Mouse (Mus musculus) midbrain, embryonic 16.5 days (tissue): ENCODE data around the gene Spock1. TPM values are rescaled to one million over a fixed set of nuclear protein-coding genes. Genes with fewer than 3 reads are reported as not detected.

Experiments used
- ATAC-seq: fragments of 200-750 bp; cut with Nextera tagmentation; 2 replicates; pipeline ENCODE4 v1.8.0; 2017; ENCODE audit warnings: moderate TSS enrichment
- H3K27ac ChIP-seq: fragments of 300-500 bp; sonication (generic); 2 replicates; pipeline ENCODE4 v1.5.1; 2014; ENCODE audit warnings: mild to moderate bottlenecking, low read length, mixed read lengths
- H3K27me3 ChIP-seq: fragments of 300-500 bp; sonication (generic); 2 replicates; pipeline ENCODE4 v1.6.1; 2014; ENCODE audit warnings: low read depth, low read length, mixed read lengths; ENCODE audit not compliant: control insufficient read depth, insufficient read depth
- H3K36me3 ChIP-seq: fragments of 300-500 bp; sonication (generic); 2 replicates; pipeline ENCODE4 v1.6.1; 2014; ENCODE audit warnings: mild to moderate bottlenecking, low read length, moderate library complexity, mixed read lengths; ENCODE audit not compliant: control insufficient read depth, insufficient read depth
- H3K4me1 ChIP-seq: fragments of 300-500 bp; sonication (generic); 2 replicates; pipeline ENCODE4 v1.6.1; 2014; ENCODE audit warnings: mild to moderate bottlenecking, low read length, mixed read lengths; ENCODE audit not compliant: control insufficient read depth, insufficient read depth
- H3K4me2 ChIP-seq: fragments of 300-500 bp; sonication (generic); 2 replicates; pipeline ENCODE4 v1.6.1; 2014; ENCODE audit warnings: mild to moderate bottlenecking, low read length, mixed read lengths
- H3K4me3 ChIP-seq: fragments of 300-500 bp; sonication (generic); 2 replicates; pipeline ENCODE4 v1.5.1; 2014; ENCODE audit warnings: low read depth, mild to moderate bottlenecking, low read length, moderate library complexity, mixed read lengths
- H3K9ac ChIP-seq: fragments of 300-500 bp; sonication (generic); 2 replicates; pipeline ENCODE4 v1.6.1; 2014; ENCODE audit warnings: low read depth, low read length, mixed read lengths
- H3K9me3 ChIP-seq: fragments of 300-500 bp; sonication (generic); replicated peaks from 2 replicates; pipeline ENCODE4 v1.6.1; 2014; ENCODE audit warnings: mild to moderate bottlenecking, low read length, mixed read lengths; ENCODE audit not compliant: control insufficient read depth, poor library complexity, severe bottlenecking
- WGBS: fragments of 180-500 bp; shearing (Covaris S2); extraction: QIAGEN DNeasy Blood & Tissue Kit; methylation state at CpG from one replicate; pipeline ENCODE4 v1.1.7; 2014; 5-methylcytosine and 5-hydroxymethylcytosine counted together
- polyA plus RNA-seq: library from polyadenylated mRNA; unstranded; fragments of >200 nt; fragmentation: Nextera tagmentation; extraction: Ambion mirVana; gene quantifications from 2 replicates; pipeline ENCODE4 v1.2.1, GENCODE M21; 2015

The Spock1 gene
- polyA plus RNA-seq, 1 experiment from 2014 or later: 81.8 TPM

DNA sequence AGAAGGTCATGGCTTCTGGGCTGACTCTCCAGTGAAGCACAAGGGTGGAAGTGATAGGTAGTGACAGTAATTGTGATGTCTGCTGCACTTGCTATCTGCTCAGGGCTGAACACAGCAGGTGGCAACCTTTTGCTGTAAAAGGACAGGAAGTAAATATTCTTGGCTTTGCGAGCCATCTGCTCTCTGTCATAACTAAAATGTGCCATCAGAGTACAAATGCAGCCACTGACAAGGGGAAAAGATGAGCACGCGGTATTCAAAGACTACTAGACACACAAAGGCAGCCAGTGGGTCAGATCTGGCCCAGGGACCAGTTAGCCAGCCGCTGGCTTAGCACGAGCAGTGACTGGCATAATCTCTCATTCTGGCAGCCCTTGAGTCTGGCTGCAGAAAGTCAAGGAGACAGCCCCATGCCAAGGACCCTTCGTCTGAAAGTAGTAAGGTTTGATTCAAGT is 126.0 kb downstream of the Spock1 start:
- H3K4me1 ChIP-seq: peaks cover 19% of the 10 kb centered on the region
- no peak overlapping the region for H3K9ac ChIP-seq
- no peak for ATAC-seq
- no peak overlapping the region for H3K4me2 ChIP-seq
- no peak overlapping the region for H3K4me3 ChIP-seq
- no peaks in the 10 kb centered on the region for H3K9me3 ChIP-seq
- no peaks in the 10 kb centered on the region for H3K27me3 ChIP-seq
- 0 out of 2 replicates have a peak overlapping the region, but pooled peaks have one; percentile 39 for H3K27ac ChIP-seq
- H3K36me3 ChIP-seq: no peaks in the 10 kb centered on the region
- WGBS: 54% methylated on average over 6 of the region's 6 CpGs

DNA sequence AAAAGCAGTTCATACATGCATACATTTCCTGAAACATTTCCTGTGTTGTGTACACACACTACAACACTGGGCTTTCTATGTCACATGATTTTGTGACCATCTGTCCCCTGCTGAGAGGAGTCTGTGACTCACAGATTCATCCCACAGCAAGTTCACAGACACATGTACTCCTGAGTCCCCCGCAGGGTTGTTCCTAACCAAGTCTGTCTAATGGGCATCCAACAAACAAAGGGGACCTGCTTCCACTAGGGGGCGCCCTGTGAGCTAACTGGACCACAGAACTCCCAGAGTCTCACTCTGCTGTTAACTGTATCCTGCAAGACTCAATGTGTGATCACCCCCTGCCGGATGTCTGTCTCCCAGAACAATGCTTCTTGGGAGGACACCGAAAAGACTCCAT is 129.0 kb downstream of the Spock1 start:
- WGBS: 67% methylated on average over 4 of the region's 4 CpGs
- no peak overlapping the region for H3K4me2 ChIP-seq
- H3K9me3 ChIP-seq: no peaks in the 10 kb centered on the region
- no peaks in the 10 kb centered on the region for H3K27me3 ChIP-seq
- no peaks in the 10 kb centered on the region for H3K36me3 ChIP-seq
- H3K27ac ChIP-seq: no peak overlapping the region
- no peak overlapping the region for H3K4me3 ChIP-seq
- ATAC-seq: no peak
- peaks cover 19% of the 10 kb centered on the region for H3K4me1 ChIP-seq
- no peak overlapping the region for H3K9ac ChIP-seq

- Histone ChIP-seq H3K36me3 (no peaks in the 10 kb centered on the region), H3K27me3 (no peaks in the 10 kb centered on the region), H3K27ac (no peak overlapping the region), H3K9ac (no peak overlapping the region), H3K4me2 (no peak overlapping the region), H3K9me3 (no peaks in the 10 kb centered on the region), H3K4me1 (peaks cover 19% of the 10 kb centered on the region), H3K4me3 (no peak overlapping the region)
- WGBS: 27% methylated on average over 3 of the region's 3 CpGs
- ATAC-seq: no peak
Observed at GRCm38 (mm10) chr13:57778524-57778923, 129.6 kb downstream of the Spock1 start.

DNA sequence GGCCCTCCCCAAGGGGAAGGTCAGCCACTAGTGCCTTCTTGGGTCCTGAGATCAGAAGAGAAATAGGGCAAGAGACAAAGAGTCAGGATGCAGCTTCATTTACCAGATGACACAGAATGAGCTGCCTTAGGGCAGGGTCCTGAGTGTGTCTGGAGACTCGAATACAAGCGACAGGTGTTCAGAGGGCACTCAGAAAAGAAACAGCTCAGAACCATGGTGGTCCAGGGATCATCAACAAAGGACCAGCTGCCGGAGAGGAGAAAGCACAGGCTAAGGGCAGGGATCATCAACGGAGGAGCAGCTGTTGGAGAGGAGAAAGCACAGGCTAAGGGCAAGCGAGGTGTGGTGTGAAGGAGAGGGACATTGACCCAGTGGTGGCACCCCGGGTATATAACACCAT is 136.1 kb downstream of the Spock1 start:
- H3K4me2 ChIP-seq: no peak overlapping the region
- H3K36me3 ChIP-seq: no peaks in the 10 kb centered on the region
- 0 out of 2 replicates have a peak, but pooled peaks cover 2% of the 10 kb centered on the region for H3K4me1 ChIP-seq
- no peak overlapping the region for H3K4me3 ChIP-seq
- H3K27ac ChIP-seq: no peak overlapping the region
- H3K9ac ChIP-seq: no peak overlapping the region
- no peaks in the 10 kb centered on the region for H3K27me3 ChIP-seq
- 82% methylated on average over 6 of the region's 6 CpGs for WGBS
- no peak for ATAC-seq
- H3K9me3 ChIP-seq: no peaks in the 10 kb centered on the region; the same call in 1 of the 2 replicates

DNA sequence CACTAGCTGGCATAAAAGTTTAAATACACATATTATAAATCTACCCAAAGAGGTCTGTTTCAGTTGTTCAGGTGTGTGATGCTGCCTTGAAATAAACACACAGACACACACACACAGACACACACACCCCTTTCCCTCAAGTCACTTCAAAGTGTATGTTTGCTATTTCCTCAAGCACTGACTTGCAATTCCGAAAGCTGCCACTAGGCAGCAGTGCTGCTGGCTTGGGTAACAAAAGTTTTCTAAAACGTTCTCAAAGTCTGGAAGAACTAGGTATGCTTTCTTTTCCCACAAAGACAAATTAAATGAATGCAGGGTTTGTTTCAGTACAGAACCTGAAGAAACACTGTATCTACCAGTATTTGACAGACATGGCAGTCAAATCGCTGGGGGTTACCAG is 141.4 kb downstream of the Spock1 start:
- Histone ChIP-seq H3K4me3 (no peak overlapping the region), H3K9ac (no peak overlapping the region), H3K27ac (no peak overlapping the region), H3K36me3 (no peaks in the 10 kb centered on the region), H3K4me1 (0 out of 2 replicates have a peak, but pooled peaks cover 2% of the 10 kb centered on the region), H3K4me2 (no peak overlapping the region), H3K9me3 (no peaks in the 10 kb centered on the region; the same call in 1 of the 2 replicates), H3K27me3 (no peaks in the 10 kb centered on the region)
- ATAC-seq: no peak
- 70% methylated on average over 3 of the region's 3 CpGs for WGBS

GRCm38 (mm10) chr13:57761122-57761521 is 147.0 kb downstream of the Spock1 start:
- no peaks in the 10 kb centered on the region for H3K36me3 ChIP-seq
- WGBS: 90% methylated on average over 5 of the region's 5 CpGs
- no peak for ATAC-seq
- no peak overlapping the region for H3K9ac ChIP-seq
- no peaks in the 10 kb centered on the region for H3K27me3 ChIP-seq
- no peaks in the 10 kb centered on the region for H3K9me3 ChIP-seq
- H3K4me2 ChIP-seq: no peak overlapping the region
- H3K4me3 ChIP-seq: no peak overlapping the region
- H3K27ac ChIP-seq: no peak overlapping the region
- peaks cover 6% of the 10 kb centered on the region; the same call in 1 of the 2 replicates for H3K4me1 ChIP-seq

- Histone ChIP-seq H3K4me1 (peaks cover 6% of the 10 kb centered on the region; the same call in 1 of the 2 replicates), H3K4me2 (no peak overlapping the region), H3K36me3 (no peaks in the 10 kb centered on the region), H3K9ac (no peak overlapping the region), H3K4me3 (no peak overlapping the region), H3K27me3 (no peaks in the 10 kb centered on the region), H3K27ac (no peak overlapping the region), H3K9me3 (no peaks in the 10 kb centered on the region)
- no peak for ATAC-seq
- WGBS: 77% methylated on average over 3 of the region's 3 CpGs
Observed at GRCm38 (mm10) chr13:57760618-57761017, 147.5 kb downstream of the Spock1 start.

- H3K27ac ChIP-seq: no peak overlapping the region
- H3K4me3 ChIP-seq: no peak overlapping the region
- WGBS: 40% methylated on average over 3 of the region's 3 CpGs
- H3K9ac ChIP-seq: no peak overlapping the region
- H3K4me1 ChIP-seq: peaks cover 6% of the 10 kb centered on the region; the same call in 1 of the 2 replicates
- no peaks in the 10 kb centered on the region for H3K27me3 ChIP-seq
- no peak overlapping the region for H3K4me2 ChIP-seq
- no peak for ATAC-seq
- H3K36me3 ChIP-seq: no peaks in the 10 kb centered on the region
- no peaks in the 10 kb centered on the region for H3K9me3 ChIP-seq
Observed at GRCm38 (mm10) chr13:57756316-57756715, 151.8 kb downstream of the Spock1 start.

DNA sequence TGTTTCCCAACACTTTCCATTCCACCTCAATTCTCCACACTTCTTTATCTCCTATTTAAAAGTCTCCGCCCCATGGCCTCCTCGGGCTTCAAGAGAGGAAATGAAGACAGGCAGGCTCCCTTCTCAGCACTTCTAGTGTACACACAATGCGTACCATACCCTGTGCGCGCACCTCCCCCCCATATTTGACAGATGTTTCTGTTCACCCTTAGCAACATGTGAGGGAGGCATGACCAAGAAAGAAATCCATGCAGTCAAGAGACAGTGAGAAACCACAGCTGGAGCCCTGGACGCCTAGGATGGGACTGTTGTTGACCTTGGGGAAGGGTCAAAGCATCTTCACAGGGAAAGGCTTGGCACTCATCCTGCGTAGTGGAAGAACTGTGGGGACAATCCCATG is 157.3 kb downstream of the Spock1 start:
- H3K4me3 ChIP-seq: no peak overlapping the region
- ATAC-seq: no peak
- no peaks in the 10 kb centered on the region for H3K36me3 ChIP-seq
- no peak overlapping the region for H3K4me2 ChIP-seq
- H3K9me3 ChIP-seq: 0 out of 2 replicates have a peak, but pooled peaks cover 5% of the 10 kb centered on the region
- H3K9ac ChIP-seq: no peak overlapping the region
- WGBS: 68% methylated on average over 7 of the region's 7 CpGs
- no peak overlapping the region for H3K27ac ChIP-seq
- H3K27me3 ChIP-seq: no peaks in the 10 kb centered on the region
- no peaks in the 10 kb centered on the region for H3K4me1 ChIP-seq
